Mouse (Mus musculus): ENCODE measurements around the gene Eya4. TPM values are rescaled to one million over a fixed set of nuclear protein-coding genes. Genes with fewer than 3 reads are reported as not detected.

Gene Eya4
- under 1 TPM; 0.18 to 0.29 TPM for total RNA-seq (2023)

DNA sequence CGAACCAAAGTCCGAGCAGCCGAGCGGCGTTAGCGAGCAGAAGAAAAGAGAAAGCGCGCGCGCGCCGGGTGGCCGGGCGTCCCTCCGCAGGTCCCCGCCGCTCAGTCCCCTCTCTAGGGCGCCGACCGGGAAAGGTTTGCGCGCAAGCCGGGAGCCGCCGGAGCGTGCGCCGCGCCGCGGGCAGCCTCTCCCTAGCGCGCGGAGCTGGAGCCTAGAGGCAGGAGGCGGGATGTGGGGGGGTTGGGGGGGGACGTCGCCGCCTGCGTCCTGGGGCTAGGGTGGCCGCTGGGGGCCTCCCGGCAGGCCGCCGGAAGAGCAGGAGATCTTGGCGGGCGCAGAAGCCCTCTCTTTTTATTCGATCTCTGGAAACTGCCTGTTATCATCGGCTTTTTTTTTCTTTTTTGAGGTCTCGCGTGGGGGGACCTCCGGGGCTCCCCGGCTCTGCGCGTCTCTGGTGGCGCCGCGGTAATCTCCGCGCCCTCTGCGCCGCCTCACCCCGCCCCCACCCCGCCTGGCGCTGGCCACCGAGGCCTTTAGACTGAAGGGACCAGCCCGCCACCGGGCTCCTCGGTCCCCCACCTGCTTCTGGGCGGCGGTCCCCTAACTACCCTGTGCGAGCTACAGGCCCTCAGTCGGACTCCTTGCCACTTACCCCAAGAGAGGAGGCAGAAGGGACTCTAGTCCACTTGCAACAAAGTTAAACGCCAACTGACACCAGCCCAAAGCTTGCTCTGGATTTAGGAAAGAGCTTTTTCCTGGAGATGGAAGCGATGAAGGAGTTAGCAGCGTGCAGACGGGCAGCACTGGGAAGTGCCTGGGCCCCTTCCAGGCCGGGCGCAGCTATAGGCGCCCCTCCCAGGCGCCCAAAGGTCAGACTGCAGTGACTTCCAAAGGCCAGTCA lies at the start of gene Eya4:
Eya4 (minus strand) TSS at position 776 of the 901 bp plus-strand sequence.

Data from neutrophil, adult 59 days (primary cell).